Mouse (Mus musculus): ENCODE data around the gene Poll.

GRCm38 (mm10) chr19:45515341-45515740 is 45.0 kb downstream of the Poll start:
- no peak for TF ChIP-seq EP300 (IDR thresholded peaks at IDR 0.05)
- TF ChIP-seq CTCF (IDR thresholded peaks at IDR 0.05) = no peak
